Mouse (Mus musculus) kidney, postnatal 0 days (tissue): ENCODE results near the gene Vmn1r101. TPM values are rescaled to one million over a fixed set of nuclear protein-coding genes. Genes with fewer than 3 reads are reported as not detected.
"Not testable (repeated sequence)": the region's sequence is repeated elsewhere in the genome, so short reads cannot be mapped to it uniquely, and the experiment has no call there.

ENCODE experiments used
- ATAC-seq: fragments of 200-750 bp; cut with Nextera tagmentation; replicated peaks from 2 replicates; pipeline ENCODE4 v1.8.0; 2017; ENCODE audit warnings: low read depth, moderate number of reproducible peaks, moderate TSS enrichment, moderate library complexity; ENCODE audit not compliant: low FRiP score
- DNase-seq: peaks from one replicate; pipeline ENCODE4 v3.0.0-alpha.2; 2016; ENCODE audit warnings: low spot score
- H3K27ac ChIP-seq: fragments of 300-500 bp; sonication (generic); 2 replicates; pipeline ENCODE4 v1.5.1; 2014; ENCODE audit warnings: mild to moderate bottlenecking
- H3K27me3 ChIP-seq: fragments of 300-500 bp; sonication (generic); 2 replicates; pipeline ENCODE4 v1.6.1; 2014; ENCODE audit warnings: low read length, mixed read lengths; ENCODE audit not compliant: insufficient read depth
- H3K36me3 ChIP-seq: fragments of 300-500 bp; sonication (generic); 2 replicates; pipeline ENCODE4 v1.6.1; 2014; ENCODE audit warnings: low read length, mixed read lengths; ENCODE audit not compliant: insufficient read depth
- H3K4me1 ChIP-seq: fragments of 300-500 bp; sonication (generic); replicated peaks from 2 replicates; pipeline ENCODE4 v1.6.1; 2014; ENCODE audit warnings: antibody characterized with exemption, low read length, mixed read lengths; ENCODE audit not compliant: insufficient read depth
- H3K4me2 ChIP-seq: fragments of 300-500 bp; sonication (generic); 2 replicates; pipeline ENCODE4 v1.6.1; 2014; ENCODE audit warnings: mild to moderate bottlenecking, low read length, moderate library complexity, mixed read lengths
- H3K4me3 ChIP-seq: fragments of 300-500 bp; sonication (generic); replicated peaks from 2 replicates; pipeline ENCODE4 v1.5.1; 2014; ENCODE audit warnings: low read depth, low read length
- H3K9ac ChIP-seq: fragments of 300-500 bp; sonication (generic); 2 replicates; pipeline ENCODE4 v1.6.1; 2014; ENCODE audit warnings: low read depth, low read length
- H3K9me3 ChIP-seq: fragments of 300-500 bp; sonication (generic); replicated peaks from 2 replicates; pipeline ENCODE4 v1.6.1; 2016; ENCODE audit warnings: low read length, inconsistent platforms, mixed read lengths
- WGBS: fragments of 180-500 bp; shearing (Covaris S2); extraction: QIAGEN DNeasy Blood & Tissue Kit; methylation state at CpG from one replicate; pipeline ENCODE4 v1.1.7; 2014; 5-methylcytosine and 5-hydroxymethylcytosine counted together
- polyA plus RNA-seq: library from polyadenylated mRNA; unstranded; fragments of >200 nt; fragmentation: Nextera tagmentation; extraction: Ambion mirVana; gene quantifications from 2 replicates; pipeline ENCODE4 v1.2.1, GENCODE M21; 2015

Vmn1r101 gene
- polyA plus RNA-seq: not detected in 2 replicates

GRCm38 (mm10) chr7:20442493-20442892, at the start of gene Vmn1r101:
TSS of gene Vmn1r101 (minus strand) at chr7:20442593.
- not testable (repeated sequence) for H3K4me3 ChIP-seq, H3K9ac ChIP-seq, H3K27me3 ChIP-seq, ATAC-seq, DNase-seq, H3K27ac ChIP-seq, H3K36me3 ChIP-seq, H3K4me1 ChIP-seq, H3K4me2 ChIP-seq, H3K9me3 ChIP-seq
- no CpG with 5 or more reads among the region's 2 CpGs for WGBS

DNA sequence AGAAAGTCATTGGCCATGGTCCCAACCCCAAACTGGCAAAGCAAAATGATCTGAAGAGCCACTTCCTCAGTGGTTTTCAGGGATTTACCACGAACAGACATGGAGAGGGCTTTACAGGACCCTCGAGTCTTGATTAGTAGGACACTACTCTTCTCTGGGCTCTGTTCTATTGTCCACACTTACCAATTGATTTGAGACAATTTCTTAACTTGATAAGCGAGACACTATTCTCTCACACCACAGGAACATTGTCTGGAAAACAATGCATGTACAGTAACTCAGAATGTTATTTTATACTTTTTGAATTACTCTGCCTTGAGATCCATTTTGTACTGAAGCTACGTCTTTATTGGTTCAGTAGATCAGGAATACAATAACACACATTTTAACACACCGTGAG, 32.4 kb upstream of the Vmn1r101 start, which contains the start of gene Gm10670:
Gene Gm10670, minus strand, starts transcription at position 101 of the 400 bp plus-strand sequence.
- not testable (repeated sequence) for DNase-seq, H3K4me2 ChIP-seq, H3K4me1 ChIP-seq, H3K4me3 ChIP-seq, H3K36me3 ChIP-seq, H3K9me3 ChIP-seq, H3K27ac ChIP-seq, H3K9ac ChIP-seq, ATAC-seq, H3K27me3 ChIP-seq
- WGBS: no CpG with 5 or more reads among the region's 5 CpGs

GRCm38 (mm10) chr7:20417642-20418041, 24.8 kb downstream of the Vmn1r101 start, which contains the start of gene Vmn1r100:
TSS of gene Vmn1r100 (plus strand) at chr7:20417942.
- H3K27me3 ChIP-seq, H3K4me3 ChIP-seq, DNase-seq, H3K9me3 ChIP-seq, H3K36me3 ChIP-seq, H3K27ac ChIP-seq, H3K4me2 ChIP-seq, ATAC-seq, H3K4me1 ChIP-seq, H3K9ac ChIP-seq: not testable (repeated sequence)
- no CpG with 5 or more reads among the region's 3 CpGs for WGBS

Other genes with a start within 250 kb of the Vmn1r101 start
- gene Vmn1r95, start 248.9 kb downstream of the Vmn1r101 start, polyA plus RNA-seq: not detected in 2 replicates
- gene Gm6164, start 237.0 kb downstream of the Vmn1r101 start, polyA plus RNA-seq: not detected in 2 replicates
- gene Gm4498, start 208.8 kb downstream of the Vmn1r101 start, polyA plus RNA-seq: not detected in 2 replicates
- gene Gm5890, start 179.8 kb downstream of the Vmn1r101 start, polyA plus RNA-seq: not detected in 2 replicates
- gene Gm4133, start 108.5 kb downstream of the Vmn1r101 start, polyA plus RNA-seq: not detected in 2 replicates
- gene Gm5728, start 67.2 kb downstream of the Vmn1r101 start, polyA plus RNA-seq: not detected in 2 replicates
- gene Vmn1r100, start 24.7 kb downstream of the Vmn1r101 start, polyA plus RNA-seq: not detected in 2 replicates
- not detected in 2 replicates for gene Gm10670, start 32.3 kb upstream of the Vmn1r101 start, polyA plus RNA-seq
- not detected in 2 replicates for gene Vmn1r103, start 67.9 kb upstream of the Vmn1r101 start, polyA plus RNA-seq
- not detected in 2 replicates for gene Vmn1r104, start 91.2 kb upstream of the Vmn1r101 start, polyA plus RNA-seq
- gene Gm5726, start 103.2 kb upstream of the Vmn1r101 start, polyA plus RNA-seq: not detected in 2 replicates
- not detected in 2 replicates for gene Gm4141, start 133.6 kb upstream of the Vmn1r101 start, polyA plus RNA-seq
- gene Gm4513, start 156.4 kb upstream of the Vmn1r101 start, polyA plus RNA-seq: not detected in 2 replicates
- gene Vmn1r107, start 226.3 kb upstream of the Vmn1r101 start, polyA plus RNA-seq: not detected in 2 replicates